Mouse (Mus musculus): Measurements from ENCODE around the gene Cyp2a5.
"Not testable (repeated sequence)": the region's sequence is repeated elsewhere in the genome, so short reads cannot be mapped to it uniquely, and the experiment has no call there.

Cyp2a5 gene

DNA sequence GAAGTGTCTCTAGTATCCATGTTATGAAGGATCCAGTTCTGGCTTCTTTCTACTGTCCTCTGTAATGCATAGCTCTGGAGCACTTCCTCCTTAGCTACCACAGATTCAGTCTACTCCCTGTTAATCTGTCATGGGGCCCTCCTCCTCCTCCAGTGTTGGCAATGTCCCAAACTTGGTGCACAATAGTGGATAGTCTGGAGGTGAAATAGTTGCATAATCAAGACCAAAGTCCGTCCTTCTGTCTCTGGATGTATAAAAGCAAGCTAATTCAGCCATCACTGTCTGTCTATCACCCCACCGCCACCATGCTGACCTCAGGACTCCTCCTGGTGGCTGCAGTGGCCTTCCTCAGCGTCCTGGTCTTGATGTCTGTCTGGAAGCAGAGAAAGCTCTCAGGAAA, at the start of gene Cyp2a5:
Gene Cyp2a5 (plus strand): TSS at position 247 of the 400 bp plus-strand sequence.
- not testable (repeated sequence) for DNase-seq (ENCODE audit: low spot score in 2 of 2)

DNA sequence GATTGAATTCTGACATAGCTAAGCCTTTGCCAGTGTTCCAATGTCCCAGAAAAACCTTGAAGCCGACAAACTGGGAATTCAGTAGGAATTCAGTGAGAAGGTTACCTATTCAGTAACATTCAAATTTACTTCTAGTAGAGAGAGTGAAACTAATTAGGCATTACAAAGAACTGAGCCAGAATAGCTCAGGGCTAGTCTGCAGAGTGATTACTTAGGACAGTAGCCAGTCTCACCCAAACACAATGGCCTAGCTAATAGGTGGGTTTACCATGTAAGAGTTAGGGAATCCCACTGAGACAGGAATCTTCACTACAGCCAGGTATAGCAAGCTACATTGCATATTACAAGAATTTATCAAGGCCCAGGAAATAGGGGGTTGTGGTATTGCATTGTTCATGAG, 49.1 kb upstream of the Cyp2a5 start:
- DNase-seq (ENCODE audit: low spot score in 2 of 2), result not testable (repeated sequence)

DNA sequence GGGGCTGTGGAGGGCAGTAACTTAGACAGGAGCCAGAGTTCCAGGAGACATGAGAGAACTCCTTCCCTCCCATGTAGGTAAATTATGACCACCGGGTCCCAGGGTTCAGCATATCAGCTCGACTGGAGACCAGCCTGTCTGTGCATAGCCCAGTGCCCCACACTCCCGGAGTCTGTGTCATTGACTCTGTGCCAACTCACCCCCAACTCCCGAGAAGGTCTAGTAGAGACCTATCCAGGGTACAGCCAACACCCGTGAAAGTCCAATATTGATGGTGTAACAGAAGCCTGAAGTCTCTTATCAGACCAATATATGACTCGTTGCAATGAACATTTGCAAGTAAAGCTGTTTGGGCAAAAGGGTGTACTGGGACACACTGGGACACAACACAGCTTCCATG, 45.1 kb upstream of the Cyp2a5 start:
- no peak for DNase-seq (ENCODE audit: low spot score in 2 of 2)

DNA sequence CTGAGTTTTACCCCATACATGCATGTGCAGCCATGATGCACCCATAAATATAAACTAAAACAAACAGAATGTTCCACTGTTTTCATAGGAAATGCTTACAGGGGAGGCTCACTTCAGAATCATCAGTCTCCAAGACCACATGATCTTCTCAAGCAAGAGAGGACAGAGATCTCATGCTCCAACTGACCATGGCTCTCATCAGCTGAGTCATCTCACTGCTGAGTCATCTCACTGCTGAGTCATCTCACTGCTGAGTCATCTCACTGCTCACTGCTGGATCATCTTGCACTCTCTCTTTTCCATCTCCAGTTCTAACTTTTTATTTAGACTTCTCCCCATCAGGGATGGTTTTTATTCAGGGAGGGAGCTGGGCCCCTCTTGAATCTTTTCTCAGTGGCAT, 35.0 kb upstream of the Cyp2a5 start:
- DNase-seq (ENCODE audit: low spot score in 2 of 2), result no peak

DNA sequence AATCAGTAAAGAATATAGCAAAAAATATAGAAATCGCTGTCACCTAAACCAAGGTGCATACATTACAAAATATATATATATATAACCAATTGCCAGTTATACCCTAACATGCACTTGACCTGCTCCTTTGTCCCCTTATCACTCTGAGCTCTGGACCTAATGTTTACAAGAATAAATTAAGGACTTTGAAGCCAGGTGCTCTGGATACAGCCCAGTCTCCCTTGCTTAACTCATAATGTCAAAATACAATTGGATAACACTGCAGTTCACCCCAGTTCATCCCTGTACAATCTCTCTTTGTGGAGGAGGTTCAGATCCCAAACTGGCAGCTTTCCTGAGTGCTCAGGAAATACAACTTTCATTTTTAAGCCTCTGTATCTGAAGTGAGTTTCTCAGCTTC, 34.1 kb upstream of the Cyp2a5 start:
- no peak for DNase-seq (ENCODE audit: low spot score in 2 of 2)

DNA sequence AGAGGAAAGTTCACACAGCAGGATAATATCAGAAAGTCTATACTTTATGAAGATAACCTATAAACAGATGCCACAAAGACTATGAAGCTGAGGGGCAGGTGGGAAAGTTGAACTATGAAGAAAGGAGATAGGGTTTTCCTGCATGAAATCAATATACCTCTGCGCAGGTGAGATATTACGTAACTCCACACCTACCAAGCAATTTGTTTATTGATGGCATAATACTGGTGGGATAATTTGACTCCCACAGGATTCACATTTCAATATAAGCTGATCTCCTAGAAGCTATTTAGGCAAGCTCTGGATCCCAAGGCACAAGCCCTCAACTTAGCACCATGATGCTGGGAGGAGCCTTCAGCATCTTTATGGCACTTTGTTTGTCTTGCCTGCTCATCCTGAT, 26.5 kb upstream of the Cyp2a5 start, which contains the start of gene Cyp2g1:
Gene Cyp2g1 (plus strand): TSS at position 301 of the 400 bp plus-strand sequence.
- no peak for DNase-seq (ENCODE audit: low spot score in 2 of 2)

DNA sequence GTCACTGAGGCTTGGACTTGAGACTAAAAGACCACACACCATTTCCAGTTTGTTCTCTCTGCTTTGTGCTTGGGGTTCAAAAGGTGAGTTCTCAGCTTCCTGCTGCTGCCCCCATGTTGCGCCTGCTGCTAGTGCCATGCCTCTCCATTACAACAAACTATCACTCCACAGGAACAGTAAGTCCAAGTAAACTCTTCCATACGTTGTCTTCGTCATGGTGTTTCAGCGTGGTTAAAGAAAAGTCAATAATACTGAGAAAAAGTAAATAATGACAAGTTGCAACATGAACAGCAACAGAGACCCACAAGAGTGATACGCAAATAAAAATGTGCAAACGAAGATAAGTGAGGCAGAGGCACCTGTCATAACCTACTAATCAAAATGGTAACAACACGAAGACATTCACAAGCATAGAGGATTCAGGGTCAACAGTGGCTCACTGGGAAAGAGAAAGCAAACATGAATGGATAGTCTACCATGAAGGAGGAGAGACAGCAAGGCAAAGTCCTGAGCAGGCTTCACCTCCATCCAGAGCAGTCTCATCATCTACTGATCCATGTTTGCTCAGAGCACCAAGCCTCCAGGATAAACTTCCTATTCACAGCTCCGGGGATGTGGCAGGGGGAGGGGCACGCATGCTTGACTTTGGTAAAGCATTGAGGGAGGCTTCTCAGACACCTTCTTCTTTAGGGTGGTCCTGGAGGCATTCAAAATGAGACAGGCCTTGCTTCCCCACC, 3.4 kb upstream of the Cyp2a5 start:
- not testable (repeated sequence) for DNase-seq (ENCODE audit: low spot score in 2 of 2)

DNA sequence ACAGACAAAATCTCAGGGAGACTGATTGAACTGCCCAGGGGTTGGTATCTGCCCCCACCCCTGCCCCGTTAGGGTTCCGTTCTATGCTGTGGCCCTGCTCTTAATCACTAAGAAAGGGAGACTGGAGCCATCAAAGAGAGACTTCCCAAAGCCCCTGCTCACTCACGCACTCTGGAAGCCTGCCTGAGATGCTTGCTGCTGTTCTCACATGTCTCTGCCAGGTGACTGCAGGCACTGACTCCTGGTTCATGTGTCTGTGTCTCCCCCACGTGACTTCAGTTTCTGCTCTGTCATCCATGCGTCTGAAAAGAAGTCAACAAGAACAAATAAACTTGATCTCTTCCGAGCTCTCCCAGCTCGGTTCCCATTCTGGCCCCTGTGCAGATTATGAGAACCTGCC, 2.4 kb upstream of the Cyp2a5 start:
- DNase-seq (ENCODE audit: low spot score in 2 of 2), result not testable (repeated sequence)

DNA sequence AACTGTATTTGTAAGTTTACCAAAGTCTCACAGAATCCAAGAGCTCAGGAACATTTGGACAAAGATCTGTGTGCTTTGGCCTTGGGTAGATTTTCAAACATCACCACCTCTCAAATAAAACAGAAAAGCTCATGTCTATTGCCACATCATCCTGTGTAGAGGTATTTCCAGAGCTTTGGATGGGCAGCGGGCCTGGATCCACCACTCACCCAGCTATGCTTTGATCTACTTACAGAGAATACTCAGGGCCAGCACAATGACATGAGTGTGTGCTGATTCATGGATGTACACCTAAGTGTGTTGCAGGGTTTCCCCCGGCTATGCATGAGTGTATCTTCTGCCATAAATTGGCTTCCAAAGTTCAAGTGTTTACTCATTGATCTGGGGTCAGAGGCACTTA, 8.3 kb downstream of the Cyp2a5 start:
- not testable (repeated sequence) for DNase-seq (ENCODE audit: low spot score in 2 of 2)

DNA sequence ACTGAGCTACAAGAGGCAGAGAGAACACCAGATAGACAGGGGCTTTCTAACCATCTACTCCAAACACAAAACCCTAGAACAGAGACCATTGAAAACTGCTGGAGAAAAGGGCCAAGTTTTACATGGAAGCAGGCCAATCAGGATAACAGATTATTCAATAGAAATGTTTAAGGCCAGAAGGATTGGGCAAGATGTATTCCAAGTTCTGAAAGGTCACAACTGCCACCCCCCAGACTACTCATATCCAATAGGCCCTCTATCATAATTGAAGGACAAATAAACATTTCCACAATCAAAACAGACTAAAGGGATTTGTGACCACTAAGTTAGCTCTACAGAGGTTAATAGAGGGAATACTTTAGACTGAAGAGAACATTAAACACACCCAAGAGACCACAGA, 15.0 kb downstream of the Cyp2a5 start:
- not testable (repeated sequence) for DNase-seq (ENCODE audit: low spot score in 2 of 2)

DNA sequence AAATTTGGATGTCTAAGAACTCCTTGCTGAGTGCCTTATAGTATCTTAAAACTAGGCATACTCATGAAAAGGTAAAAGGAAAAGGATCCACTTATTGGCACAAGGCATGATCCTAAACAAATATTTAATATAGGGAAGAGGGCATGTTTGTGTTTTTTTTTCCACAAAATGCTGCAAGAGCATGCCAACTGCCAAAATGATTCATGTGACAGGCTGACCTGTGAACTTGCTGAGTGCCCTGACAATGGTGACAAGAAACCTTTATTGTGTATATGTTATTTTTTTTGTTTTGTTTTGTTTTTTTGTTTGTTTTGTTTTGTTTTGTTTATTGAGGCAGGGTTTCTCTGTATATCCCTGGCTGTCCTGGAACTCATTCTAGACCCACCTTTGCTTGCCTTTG, 43.5 kb downstream of the Cyp2a5 start:
- DNase-seq (ENCODE audit: low spot score in 2 of 2), result not testable (repeated sequence)

DNA sequence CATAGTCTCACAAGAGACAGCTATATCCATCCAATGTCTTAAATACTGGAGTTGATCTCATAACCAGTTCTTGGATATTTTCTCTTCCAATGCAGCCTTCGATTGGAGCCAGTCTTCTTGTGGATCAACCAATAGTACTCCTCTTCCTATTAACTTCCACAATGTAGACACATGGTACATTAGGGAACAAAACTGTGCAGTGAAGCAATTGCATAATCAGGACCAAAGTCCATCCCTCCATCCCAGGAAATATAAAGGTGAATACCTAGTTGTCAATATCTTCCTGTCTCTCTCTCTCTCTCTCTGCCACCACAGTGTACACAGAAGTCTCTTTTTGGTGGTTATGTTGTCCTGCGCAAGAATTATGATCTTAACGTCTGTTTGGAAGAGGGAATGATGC, 45.5 kb downstream of the Cyp2a5 start:
- DNase-seq (ENCODE audit: low spot score in 2 of 2), result not testable (repeated sequence)

Data from frontal cortex, postnatal 10 days (tissue).